Mouse (Mus musculus) T-helper 2 cell (primary cell): ENCODE data around the gene Pafah1b2.

Source experiments
- in situ Hi-C: fragments of 300-600 bp; cut with MboI, MseI; formaldehyde crosslinking; loops from one replicate; pipeline ENCODE4 v1.15.1; 2025; ENCODE audit warnings: high pct_unique_total_duplicates

The Pafah1b2 gene

DNA sequence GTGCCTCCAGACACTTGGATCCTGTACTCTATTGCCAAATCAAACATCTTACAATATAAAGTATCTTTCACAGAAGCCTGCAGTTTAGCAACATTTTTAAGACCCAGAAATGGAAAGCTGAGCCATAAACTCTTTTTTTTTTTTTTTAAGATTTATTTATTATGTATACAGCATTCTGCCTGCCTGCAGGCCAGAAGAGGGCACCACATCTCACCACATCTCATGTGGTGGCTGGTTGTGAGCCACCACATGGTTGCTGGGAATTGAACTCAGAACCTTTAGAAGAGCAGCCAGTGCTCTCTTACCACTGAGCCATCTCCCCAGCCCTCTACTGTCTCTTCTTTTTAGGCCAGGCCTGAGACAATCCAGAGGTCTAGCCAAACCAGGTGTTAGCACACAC, 31.2 kb downstream of the Pafah1b2 start:
- in situ Hi-C loops = loop anchor here (10.0 kb wide), 1 partner anchor 1647 kb away; the partner anchor contains the start of gene H2afx

DNA sequence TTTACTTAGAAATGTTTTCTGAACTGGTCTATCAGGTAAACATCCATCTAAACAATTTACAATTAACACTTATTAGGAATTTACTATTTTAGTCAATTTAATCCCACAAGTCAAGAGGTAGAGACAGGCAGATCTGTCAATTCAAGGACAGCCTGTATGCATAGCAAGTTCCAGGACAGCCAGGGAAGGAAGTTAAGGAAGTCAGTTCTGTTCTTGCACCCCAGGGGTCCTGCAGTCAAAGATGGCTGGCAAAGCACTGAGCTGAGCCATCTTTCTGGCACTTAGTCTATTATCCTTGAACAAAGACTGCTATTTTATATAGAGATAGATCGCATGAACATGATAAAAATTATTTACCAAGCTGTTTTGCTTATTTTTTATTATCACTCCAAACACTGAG, 31.9 kb downstream of the Pafah1b2 start:
- in situ Hi-C loops = loop anchor here (10.0 kb wide), 1 partner anchor 1646 kb away; the partner anchor contains the start of gene H2afx

DNA sequence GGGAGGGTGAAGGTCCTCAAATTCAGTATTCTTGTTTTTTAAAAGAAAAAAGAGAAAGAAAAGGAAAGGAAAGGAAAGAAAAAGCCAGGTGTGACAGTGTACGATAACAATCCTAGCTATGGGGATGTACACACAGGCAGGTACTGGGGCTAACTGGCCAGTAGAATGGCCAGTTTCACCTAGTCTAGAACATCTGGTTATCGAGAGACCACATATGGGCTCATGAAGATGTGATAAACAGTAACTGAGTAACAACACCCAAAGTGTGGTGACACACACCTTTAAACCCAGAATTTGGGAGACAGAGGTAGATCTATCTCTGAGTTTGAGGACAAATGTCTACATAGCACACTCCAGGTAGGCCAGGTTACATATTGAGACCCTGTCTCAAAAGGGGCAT, 32.7 kb downstream of the Pafah1b2 start:
- in situ Hi-C loops = loop anchor here (10.0 kb wide), 1 partner anchor 1645 kb away; the partner anchor contains the start of gene H2afx

DNA sequence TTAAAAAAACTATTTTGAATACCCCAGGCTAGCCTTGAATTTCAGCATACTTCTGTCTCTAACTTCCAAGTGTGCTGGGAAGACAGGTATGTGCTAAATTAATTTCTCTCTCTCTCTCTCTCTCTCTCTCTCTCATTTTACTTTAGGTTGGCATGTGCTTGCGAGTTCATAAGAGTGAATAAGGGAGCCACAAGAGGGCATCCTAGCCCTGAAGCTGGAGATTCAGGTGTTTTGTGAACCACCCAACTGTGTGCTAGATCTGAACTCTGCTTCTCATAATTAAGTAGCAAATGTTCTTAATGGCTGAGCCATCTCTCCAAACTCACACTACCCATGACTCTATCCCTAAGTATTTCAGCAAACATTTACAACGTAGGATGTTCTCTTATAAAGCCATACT, 35.6 kb downstream of the Pafah1b2 start:
- in situ Hi-C loops = no loop called here

DNA sequence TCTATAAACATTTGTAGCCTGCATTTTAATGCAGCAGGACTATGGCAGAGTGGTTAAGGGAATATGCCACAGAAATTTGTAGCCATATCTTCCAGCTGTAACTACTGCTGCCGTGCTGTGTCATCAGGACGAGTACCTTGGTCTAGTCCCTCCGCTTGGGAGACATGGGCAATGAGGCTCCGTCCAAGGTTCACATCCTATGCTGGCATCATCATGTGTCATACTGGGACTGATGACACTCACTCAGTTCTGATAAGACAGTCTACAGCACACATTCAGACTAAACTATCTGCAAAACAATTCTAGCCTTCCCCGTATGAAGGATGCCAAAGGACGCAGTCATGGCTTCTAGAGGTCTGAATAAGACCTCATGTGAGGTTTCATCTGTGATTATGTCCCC, 48.9 kb downstream of the Pafah1b2 start:
- in situ Hi-C loops = no loop called here

DNA sequence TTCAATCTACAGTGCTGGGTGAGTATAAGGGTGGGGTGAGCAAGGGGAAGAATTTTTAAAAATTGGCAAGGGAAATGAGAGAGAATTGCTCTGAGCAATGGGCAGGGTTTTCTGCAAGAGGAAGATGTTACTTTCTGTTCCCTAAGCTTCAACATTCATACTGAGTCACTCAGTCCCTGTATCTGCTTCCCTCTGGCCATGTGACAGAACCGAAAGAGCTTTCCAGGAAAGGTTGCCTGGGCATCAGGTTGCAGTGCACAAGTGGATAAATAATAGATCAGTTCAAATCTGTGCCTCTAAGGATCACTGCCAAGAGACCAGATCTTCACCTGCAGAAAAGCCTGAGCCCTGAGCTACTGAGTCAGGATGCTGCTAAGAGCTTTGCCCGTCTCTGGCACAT, 50.6 kb downstream of the Pafah1b2 start:
- in situ Hi-C loops = no loop called here

DNA sequence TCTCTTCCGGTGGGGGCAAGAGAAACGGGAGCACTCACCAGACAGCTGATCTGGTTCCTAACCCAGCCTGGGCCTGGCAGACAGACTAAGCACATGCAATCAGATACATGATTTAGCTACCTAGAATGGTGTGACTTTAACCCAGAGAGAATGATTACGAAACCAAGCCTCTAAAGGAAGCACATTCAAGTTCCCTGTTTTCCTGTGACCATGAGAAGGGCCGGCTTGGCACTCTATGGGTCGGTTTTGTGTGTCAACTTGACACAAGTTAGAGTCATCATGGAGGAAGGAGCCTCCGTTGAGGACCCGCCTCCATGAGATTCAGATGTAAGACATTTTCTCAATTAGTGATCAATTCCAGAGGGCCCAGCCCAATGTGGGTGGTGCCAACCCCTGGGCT, 52.8 kb downstream of the Pafah1b2 start:
- in situ Hi-C loops = no loop called here

DNA sequence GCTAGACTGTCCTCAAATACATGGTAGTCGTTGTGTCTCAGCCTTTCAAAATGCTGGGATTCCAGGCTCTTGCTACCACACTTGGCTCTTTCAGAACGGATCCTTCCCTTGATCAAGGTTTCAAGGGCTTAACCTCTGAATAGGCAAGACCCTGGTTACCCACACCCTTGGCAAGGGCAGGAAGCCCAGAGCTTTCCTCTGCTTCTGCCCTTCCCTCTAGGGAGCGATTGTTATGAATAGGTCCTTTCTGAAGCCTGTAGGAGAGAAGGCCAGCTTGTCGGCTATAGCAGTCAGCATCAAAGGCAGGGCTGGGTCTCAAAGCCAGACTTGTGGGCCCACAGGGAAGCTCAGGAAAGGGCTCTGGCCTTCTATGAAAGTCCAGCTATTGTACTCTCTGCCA, 53.6 kb downstream of the Pafah1b2 start:
- in situ Hi-C loops = no loop called here

DNA sequence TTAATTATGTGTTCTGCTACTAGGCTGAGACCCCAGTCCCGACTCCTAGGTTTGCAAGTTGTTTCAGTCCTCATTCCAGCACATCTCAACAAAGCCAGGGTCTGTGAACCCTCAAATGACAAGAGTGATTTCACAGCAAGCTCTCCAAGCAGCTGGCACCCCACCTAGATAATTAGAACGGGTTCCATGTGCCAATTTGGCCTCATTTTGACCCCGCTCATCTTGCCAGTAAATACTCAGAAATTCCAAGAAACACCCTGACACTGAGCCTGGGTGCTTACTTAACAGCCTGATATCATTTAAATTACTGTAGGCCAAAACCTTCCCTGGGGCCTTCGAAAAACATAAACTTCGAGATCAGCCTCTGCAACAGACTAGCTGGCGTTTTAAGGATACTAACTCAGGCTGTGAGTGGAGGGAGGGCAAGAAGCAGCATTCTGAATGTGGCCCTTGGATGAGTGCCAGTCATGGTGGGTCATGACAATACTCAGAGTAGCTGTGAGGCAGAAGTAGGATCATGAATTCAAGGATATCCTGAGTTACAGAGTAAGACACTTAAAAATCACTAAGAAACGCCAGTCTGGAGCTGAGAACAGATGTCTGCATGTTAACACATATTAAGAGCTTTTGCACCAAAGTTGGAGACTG, 54.3 kb downstream of the Pafah1b2 start:
- in situ Hi-C loops = no loop called here

DNA sequence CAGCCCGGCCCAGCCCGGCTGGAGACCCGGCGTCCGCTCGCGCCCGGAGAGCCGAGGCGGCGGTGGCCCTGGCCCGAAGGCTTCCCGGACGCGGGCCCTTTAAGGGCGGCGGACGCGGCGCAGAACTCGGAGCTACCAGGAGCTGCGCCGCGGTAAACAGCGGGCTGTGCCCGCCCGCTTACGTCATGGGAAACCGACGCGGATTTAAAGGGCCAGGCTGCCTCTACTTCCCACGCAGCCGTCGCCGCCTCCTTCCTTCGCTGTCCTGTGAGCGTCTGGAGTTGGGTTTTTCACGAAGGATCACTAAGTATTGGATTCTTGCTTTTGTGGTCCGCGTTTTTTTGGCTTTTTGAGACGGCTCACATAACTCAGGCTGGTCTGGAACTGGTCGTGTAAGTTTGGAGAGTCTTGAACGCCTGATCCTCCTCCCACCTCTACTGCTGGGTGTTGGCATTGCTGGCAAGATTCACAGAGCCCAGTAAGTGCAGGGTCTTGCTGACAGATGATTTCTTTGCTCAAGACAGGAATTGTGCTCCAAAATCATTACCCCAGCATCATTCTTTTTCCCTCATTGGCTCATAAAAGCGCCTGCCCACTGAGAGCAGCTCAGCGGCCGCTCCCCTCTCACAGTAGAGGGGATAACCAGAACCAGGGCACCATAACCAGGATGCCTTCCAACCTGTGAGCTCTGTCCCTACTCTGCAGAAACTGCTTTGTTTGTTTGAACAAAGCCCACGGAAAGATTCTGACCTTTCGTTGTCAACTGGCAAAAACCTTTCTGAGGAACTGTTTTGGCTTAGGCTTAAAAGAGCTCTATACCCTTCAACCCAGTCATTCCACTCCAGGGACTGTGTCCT, 57.2 kb downstream of the Pafah1b2 start, which contains the start of gene Sidt2:
Sidt2 (minus strand) TSS at position 152 of the 857 bp plus-strand sequence.
- in situ Hi-C loops = no loop called here

DNA sequence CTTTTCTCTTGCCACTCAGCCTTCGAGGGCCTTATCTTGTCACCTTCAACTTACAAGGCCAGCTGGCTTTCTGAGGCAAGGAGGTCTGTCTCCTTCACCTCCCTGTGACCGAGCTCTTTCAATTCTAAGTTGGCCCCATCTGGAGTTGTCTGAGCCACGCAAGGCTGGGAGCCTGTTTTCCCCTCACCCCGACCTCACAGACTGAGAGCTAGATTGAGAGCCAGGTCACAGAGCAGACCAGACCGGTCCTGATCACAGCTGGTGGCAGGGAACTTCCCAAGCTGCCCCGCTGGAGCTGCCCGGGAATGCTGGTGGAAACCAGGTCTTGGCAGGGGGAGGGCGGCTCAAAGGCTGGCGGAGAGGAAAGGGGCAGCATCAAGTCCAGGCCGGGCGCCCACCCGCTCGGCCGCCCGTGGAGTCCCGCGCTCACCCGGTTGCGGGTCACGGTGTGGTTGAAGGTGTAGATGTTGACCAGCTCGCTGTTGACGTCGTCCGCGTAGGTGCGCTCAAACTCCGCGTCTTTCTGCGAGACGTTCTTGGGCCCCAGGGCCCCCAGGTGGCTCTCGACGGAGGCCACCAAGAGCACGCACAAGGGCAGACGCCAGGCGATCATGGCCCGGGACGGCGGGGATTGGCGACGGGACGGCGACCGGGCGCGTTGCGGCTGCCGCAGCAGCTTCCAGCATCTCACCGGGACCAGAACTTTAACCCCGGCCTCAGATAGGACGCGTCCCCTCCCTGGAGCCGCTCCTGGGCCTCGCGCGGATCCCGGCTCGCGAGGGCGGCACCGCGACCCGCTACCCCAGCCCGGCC, 58.0 kb downstream of the Pafah1b2 start:
- in situ Hi-C loops = no loop called here

DNA sequence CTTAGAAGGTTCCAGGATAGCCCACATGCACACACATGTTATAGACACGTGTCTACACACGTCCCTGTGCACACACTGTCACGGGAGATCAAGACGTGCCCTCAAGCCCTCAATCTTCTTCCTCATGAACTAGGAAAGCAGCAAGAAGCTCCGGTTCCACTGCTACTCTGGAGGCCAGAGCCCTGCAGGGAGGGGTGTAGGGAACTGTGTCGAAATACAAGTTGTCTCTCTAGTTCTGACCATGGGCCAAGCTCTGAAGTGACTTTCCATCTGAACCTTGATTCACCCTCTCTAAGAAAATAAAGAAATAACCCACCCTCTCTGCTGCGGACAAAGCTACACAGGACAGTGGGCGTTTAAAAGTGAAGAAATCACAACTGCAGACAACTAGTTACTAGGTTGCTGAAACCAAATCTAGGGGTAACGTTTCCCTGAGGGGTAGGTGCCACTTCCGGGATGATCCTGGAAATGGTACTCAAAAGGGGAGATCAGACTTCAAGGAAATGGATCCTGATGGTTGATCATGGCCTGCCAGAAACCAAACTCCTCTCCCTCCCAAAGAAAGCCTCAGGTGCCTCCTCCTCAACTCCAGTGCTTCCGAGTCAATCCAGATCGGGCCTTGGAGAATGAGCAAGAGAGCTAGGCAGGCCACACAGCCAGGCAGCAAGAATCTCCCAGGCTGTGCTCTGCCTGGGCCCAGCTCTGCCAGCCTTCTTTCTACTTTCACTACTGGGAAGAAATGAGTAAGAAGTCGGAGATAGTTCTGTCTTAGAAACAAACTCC, 58.8 kb downstream of the Pafah1b2 start:
- in situ Hi-C loops = no loop called here

DNA sequence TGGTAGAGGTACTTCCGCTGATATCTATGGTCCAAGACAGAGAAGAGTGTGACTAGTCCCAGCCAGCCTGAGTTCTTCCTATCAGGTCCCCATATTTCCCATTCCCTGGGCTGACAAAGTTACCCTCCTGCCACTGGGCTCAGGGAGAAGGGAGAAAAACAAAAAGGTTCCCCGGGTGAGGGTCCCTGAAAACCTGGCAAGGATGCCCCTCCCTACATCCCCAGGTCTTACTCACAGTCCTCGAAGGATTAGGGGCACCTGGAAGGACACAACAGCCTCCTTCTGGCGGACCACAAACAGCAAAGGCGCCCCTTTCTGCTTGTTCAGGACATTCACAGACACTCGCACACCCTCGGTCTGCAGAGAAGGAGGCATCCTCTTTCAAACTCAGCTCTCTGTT, 59.6 kb downstream of the Pafah1b2 start:
- in situ Hi-C loops = no loop called here

DNA sequence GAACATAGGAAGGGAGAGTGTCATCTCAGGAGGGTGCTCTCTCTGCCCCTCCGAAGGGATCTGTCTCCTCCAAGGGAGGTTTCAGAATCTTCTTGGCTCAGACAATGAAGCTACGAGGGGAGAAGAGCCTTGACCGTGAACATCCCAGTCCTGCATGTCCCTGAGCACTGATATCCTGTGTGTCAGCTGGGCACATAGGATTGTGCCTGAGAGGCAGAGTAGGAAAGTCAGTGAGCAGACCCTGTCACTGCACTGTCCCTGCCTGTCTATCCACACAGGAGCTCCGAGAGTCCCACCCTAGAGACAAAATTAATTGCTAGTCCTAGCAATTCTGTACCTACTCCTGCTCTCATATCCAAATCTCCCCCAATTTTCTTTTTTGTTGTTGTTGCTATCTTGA, 60.4 kb downstream of the Pafah1b2 start:
- in situ Hi-C loops = no loop called here

DNA sequence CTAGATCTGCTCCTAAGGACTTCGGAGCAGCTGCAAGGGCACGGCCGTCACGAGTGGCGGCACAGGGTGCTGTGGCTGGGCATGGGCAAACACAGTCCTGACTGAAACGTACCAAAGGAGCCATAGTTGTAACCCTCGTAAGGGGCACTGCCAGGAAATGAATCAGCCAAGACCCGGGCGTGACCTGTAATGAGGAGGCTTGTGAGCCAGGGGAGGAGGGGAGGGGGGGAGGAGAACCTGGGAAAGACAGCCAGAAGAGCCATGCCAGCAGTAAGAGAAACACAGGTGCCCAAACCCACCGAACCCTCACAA, 65.7 kb downstream of the Pafah1b2 start:
- in situ Hi-C loops = loop anchor here (5.0 kb wide), 1 partner anchor 35 kb away; no protein-coding TSS in a partner anchor

DNA sequence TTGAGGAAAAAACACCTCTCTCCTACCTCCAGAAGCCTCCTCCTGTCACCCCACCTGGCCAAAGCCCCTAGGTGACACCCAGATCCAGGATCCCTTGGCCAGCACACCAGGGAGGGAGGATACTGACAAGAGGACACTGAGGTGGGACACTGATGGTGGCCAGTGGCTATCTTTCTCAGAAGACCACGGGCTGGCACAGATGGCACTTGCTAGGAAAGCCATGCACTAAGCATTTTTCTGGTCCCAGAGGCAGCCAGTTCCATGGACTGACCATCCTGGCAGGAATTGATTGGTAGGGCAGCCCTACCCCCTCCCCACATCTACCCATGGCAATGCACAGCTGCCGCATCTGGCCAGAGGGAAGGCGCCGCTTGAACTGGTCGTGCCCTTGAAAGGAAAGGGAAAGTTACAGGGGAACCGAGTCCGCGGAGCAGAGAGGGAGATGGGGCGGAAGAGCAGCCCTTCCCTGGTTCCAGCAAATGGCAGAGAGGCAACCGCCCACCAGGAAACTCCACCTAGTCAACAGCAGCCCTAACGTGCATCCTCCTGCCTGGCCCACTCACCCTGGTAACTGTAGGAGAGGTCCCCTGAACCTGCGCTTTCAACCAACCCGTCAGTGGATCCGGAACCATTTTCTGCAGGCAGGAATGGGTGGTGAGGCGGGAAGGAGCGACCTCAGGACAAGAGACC, 66.2 kb downstream of the Pafah1b2 start:
- in situ Hi-C loops = loop anchor here (5.0 kb wide), 1 partner anchor 34 kb away; no protein-coding TSS in a partner anchor

DNA sequence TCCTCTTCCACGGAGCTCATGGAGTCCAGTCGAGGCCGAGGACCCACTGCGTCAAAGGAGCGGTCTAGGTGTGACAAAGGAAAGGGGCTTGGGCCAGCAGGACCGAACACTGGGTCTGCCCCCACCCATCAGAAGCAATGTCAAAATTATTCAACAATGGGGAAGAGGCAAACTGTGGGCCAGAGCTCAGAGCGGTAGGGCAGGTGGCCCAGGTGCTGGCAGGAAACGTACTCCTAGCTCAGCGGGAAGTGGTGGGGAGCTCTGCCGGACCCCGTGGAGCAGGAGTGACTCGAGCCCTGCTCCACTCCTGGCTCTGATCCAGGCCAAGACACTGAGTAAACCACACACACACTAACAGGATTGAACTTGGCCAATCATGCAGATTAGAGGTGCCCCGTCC, 66.8 kb downstream of the Pafah1b2 start:
- in situ Hi-C loops = loop anchor here (5.0 kb wide), 1 partner anchor 33 kb away; no protein-coding TSS in a partner anchor

DNA sequence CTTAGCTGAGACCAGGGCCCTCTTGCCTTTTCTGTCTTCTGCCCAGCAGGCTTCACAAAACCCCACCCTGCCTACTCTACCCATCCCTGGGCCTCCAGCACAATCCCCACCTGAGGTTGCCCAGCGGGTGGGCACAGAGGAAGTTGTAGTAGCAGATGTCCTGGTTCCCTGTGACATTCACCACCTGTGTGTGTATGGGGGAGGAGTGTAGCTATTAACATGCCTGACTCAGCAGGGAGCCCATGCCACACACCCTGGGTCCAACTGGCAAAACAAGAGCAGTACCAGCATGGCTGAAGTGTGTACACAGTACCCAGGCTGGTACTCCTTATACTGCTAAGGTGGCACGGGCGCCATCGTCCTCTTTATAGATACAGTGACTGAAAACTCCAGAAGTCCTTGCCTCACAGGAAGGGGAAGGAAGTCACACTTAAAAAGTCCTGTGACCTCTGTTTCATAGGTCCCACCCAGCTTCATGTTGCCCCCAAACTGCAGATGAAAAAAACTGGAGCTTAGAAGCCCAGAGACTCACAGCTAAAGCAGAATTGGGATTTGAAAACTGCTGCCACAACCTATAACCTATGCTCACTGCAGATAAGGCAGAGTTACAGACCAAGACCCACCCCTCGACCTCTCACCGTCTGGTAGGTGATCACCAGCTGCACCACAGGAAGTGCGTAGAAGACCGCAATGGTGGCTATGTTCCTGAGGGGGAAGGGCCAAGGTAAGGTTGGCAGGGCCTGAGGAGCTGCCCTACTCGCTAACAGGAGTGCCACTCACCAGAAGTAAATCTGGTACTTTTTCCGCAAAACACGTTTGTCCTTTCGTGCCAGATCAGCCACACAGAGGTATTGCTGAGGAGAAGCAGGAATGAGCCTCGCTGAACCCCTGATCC, 67.7 kb downstream of the Pafah1b2 start:
- in situ Hi-C loops = loop anchor here (5.0 kb wide), 1 partner anchor 32 kb away; no protein-coding TSS in a partner anchor
